Mouse (Mus musculus): Measurements from ENCODE around the gene Dnajb4. TPM values are rescaled to one million over a fixed set of nuclear protein-coding genes. Genes with fewer than 3 reads are reported as not detected.

Gene Dnajb4
- polyA plus RNA-seq, 1 experiment from 2014 or later = 25.5 TPM

DNA sequence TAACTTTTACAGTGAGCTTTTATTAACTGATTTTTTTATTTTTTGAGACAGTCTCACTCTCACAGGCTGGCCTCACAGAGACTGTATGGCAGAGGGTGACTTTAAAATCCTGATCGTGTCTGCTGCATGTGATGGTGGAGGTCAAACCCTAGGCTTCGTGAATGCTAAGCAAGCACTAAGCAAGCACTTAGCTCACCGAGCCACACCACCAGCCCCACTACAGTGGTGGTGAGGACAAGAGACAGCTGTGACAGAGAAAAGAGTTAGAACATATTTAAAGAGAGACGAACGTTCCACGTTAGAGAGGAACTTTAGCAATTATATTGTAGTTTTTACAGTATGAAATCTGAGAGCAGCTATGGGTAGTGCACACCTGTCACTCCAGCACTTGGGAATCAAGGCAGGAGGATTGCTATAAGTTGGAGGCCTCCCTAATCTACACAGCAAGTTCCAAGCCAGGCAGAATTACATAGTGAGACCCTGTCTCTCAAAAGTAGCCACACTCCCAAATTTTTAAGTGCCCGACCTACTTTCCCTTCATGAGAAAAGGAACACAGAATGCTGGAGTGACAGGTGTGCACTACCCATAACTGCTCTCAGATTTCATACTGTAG lies 37.7 kb downstream of the Dnajb4 start:
- Histone ChIP-seq H3K36me3 (ENCODE audit: inconsistent target) (no peaks in the 10 kb centered on the region), H3K4me3 (ENCODE audit: inconsistent target) (no peak overlapping the region), H3K79me2 (ENCODE audit: inconsistent target) (no peaks in the 10 kb centered on the region), H3K27ac (no peak overlapping the region)
- WGBS (ENCODE audit: missing documents) = 94% methylated on average over 7 of the region's 7 CpGs

DNA sequence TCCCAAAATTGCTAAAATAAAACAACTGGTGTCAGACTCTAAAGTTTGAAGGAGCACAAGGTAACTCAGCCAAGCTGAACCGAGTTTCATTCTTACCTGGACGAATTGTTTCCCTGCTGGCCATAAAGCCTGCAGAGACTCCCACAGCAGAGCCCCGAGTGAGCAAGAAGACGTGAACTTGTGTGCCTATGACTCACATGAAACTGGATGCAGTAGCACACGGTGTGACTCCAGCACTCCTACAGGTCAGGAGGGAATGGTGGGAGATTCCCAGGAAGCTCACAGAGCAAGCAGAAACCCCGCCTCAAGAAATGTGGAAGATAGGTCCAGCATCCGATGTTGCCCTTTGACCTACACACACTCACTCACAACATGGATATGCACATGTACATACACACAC lies 38.2 kb downstream of the Dnajb4 start:
- no peak overlapping the region for H3K27ac ChIP-seq
- WGBS (ENCODE audit: missing documents) = 90% methylated on average over 7 of the region's 7 CpGs
- H3K79me2 ChIP-seq (ENCODE audit: inconsistent target) = no peaks in the 10 kb centered on the region
- no peaks in the 10 kb centered on the region for H3K36me3 ChIP-seq (ENCODE audit: inconsistent target)
- no peak overlapping the region for H3K4me3 ChIP-seq (ENCODE audit: inconsistent target)

DNA sequence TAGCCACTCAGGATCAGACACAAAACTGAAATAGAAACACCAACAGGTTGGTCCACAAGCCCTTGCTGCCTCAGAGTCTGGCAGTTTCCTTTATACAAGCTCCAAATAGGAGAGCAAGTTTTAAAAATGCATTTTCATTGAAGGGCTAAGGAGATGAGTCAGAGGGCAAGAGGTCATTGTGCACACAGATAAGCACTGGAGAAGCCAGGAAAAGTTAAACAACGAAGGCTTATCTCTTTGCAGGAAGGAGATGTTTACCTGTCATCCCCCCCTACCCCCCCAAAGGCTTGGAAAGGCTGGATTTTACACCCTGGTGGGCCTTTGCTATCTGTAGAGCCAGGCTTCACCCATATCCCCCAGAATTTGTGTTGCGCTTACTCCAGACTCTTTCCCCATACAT lies 38.9 kb downstream of the Dnajb4 start:
- Histone ChIP-seq H3K79me2 (ENCODE audit: inconsistent target) (no peaks in the 10 kb centered on the region), H3K4me3 (ENCODE audit: inconsistent target) (no peak overlapping the region), H3K27ac (no peak overlapping the region), H3K36me3 (ENCODE audit: inconsistent target) (no peaks in the 10 kb centered on the region)
- 79% methylated on average over 2 of the region's 2 CpGs for WGBS (ENCODE audit: missing documents)

DNA sequence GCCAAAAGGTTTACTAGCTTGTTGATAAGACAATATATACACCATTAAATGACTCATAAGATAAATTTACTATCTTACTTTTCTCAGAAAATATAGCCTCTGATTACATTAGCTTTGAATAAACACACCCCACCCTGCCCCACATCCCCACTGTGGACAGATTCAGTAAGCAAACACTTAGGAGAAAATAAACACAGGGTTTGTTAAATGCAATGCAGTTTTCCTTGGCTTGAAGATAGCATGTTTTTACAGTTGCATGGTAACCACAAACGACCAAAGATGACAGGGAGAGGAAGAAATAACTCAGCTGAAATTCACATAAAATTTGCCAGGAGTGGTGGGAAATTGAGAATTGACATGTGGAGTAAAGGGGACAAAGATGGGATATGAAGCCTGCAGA lies 39.7 kb downstream of the Dnajb4 start:
- 13% methylated on average over 1 of the region's 1 CpGs for WGBS (ENCODE audit: missing documents)
- no peak overlapping the region for H3K4me3 ChIP-seq (ENCODE audit: inconsistent target)
- no peak overlapping the region for H3K27ac ChIP-seq
- no peaks in the 10 kb centered on the region for H3K79me2 ChIP-seq (ENCODE audit: inconsistent target)
- no peaks in the 10 kb centered on the region for H3K36me3 ChIP-seq (ENCODE audit: inconsistent target)

DNA sequence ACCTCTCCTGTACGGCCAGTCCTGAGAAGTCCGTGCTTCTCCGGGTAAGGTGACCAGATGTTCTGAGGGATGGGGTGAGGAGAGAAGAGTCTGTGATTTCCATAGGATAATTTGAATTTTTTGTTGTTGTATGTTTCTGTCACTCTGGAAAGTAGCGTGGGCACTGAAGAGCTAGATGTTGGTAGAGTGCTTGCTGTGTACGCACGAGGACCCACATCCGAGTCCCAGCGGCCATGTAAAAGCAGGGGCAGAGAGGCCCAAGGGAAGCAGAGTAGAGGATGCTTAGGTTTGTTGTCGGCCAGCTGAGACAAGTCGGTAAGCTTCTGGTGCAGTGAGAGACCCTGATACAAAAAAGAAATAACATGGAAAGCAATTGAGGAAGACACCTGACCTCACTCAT lies 42.1 kb downstream of the Dnajb4 start:
- Histone ChIP-seq H3K27ac (no peak overlapping the region), H3K79me2 (ENCODE audit: inconsistent target) (no peaks in the 10 kb centered on the region), H3K36me3 (ENCODE audit: inconsistent target) (no peaks in the 10 kb centered on the region), H3K4me3 (ENCODE audit: inconsistent target) (no peak overlapping the region)
- WGBS (ENCODE audit: missing documents) = 97% methylated on average over 9 of the region's 10 CpGs

DNA sequence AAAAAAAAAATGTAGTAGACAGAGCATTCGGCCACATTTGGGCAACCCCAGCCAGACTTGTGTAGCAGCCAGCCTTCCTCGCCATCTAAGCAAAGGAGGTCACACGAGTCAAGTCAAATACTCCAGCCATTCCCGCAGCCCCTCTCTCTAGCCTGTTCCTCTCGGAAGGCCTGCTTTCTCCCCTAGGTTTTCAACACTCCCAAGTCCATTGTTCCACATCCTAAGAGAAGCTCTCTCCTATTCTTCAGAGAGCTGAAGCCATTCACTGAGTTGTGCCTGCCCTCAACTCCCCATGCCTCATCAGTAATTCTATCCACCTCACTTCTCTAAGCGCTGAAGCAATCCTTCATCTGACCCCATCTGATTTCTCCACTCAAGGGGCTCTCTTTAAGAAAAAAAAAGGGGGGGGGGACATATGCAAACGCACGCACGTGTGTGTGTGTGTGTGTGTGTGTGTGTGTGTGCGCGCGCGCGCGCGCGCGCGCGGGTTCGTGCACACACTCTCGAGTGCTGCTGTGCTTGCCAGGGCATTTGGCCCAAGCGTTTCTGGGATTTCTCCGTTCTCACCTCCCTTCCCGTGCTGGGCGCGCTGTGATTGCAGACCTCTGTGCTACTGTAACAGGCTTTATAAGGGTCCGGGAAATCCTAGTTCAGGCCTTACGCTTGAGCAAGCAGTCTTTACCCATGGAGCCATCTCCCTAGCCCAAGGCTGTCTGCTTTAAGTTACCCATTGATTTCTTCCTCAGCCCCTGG lies 43.2 kb downstream of the Dnajb4 start:
- Histone ChIP-seq H3K27ac (no peak overlapping the region), H3K4me3 (ENCODE audit: inconsistent target) (no peak overlapping the region), H3K36me3 (ENCODE audit: inconsistent target) (no peaks in the 10 kb centered on the region), H3K79me2 (ENCODE audit: inconsistent target) (no peaks in the 10 kb centered on the region)
- WGBS (ENCODE audit: missing documents) = 43% methylated on average over 13 of the region's 29 CpGs

DNA sequence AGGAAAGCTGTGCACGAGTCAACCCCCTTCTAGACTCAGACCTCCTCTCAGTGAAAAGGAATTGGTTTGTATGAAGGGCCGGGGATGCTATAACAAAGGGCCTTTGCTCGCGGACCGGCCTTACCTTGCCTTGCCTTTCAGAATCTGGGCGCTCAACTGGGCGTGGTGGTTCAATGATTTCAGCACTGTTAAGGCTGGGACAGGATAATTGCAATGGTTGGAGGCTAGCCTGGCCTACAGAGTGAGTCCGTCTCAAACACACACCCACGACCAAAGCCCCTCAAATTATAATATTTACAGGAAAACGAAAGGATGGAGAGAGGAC lies 44.0 kb downstream of the Dnajb4 start, which contains the start of gene Gipc2:
Gipc2 (minus strand) TSS at position 132 of the 325 bp plus-strand sequence.
- H3K4me3 ChIP-seq (ENCODE audit: inconsistent target) = no peak within 1 kb of the TSS
- H3K27ac ChIP-seq = no peak within 1 kb of the TSS
- no peaks in the 10 kb centered on the region for H3K79me2 ChIP-seq (ENCODE audit: inconsistent target)
- 13% methylated on average over 10 of the region's 10 CpGs for WGBS (ENCODE audit: missing documents)
- no peaks in the 10 kb centered on the region for H3K36me3 ChIP-seq (ENCODE audit: inconsistent target)

DNA sequence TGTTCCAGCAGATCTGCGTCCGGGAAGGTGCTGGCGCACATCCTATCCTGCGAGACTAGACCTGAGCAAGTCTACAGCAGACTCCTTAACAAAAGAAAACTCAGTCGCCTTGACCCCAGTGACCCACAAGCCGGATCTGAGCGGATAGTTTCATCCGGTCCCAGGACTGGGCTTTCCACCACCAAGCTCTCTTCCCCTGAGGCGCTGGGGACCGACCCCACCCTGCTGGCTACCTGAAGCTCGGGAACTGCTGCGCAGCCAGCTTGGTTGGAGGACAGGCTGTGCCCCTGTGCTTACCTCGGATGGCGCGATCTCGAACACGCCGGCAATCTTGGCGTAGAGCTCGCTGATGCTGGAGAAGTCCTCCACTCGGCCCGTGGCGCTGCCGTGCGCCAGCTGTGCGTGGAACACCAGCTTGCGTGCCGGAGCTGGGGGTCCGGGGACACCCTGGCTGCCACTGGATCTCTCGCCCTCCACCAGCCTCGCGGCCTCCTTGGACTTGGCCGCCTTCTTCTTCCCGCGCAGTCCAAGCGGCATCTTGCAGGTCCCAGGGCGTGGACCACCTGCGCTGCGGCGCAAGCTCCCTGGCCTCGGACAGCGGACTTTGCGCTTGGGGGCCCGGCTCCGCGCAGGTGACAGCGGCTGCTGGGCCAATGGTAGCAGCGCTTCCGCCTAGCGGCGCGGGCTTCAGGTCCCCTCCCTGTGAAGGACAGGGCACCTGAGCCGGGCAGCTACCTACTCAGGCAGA lies 44.6 kb downstream of the Dnajb4 start:
- 7% methylated on average over 42 of the region's 53 CpGs for WGBS (ENCODE audit: missing documents)
- Histone ChIP-seq H3K36me3 (ENCODE audit: inconsistent target) (no peaks in the 10 kb centered on the region), H3K27ac (no peak overlapping the region), H3K4me3 (ENCODE audit: inconsistent target) (no peak overlapping the region), H3K79me2 (ENCODE audit: inconsistent target) (no peaks in the 10 kb centered on the region)

DNA sequence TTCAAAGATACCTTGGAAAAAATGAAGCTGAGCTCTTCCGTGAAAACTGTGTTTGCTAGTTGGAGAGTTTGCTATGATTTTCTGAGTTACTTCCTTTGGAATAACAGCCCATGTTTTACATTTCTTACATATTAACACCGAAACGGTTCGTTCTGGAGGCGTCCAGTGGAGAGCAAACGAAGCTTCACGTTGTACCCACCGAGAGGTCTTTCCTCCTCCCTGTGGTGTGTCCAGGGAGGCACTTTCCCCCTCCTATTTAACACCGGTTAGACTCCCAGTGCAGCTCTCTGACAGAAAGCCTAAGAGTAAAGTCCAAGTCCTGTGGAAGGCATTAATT lies 45.1 kb downstream of the Dnajb4 start:
- Histone ChIP-seq H3K4me3 (ENCODE audit: inconsistent target) (no peak overlapping the region), H3K79me2 (ENCODE audit: inconsistent target) (no peaks in the 10 kb centered on the region), H3K27ac (no peak overlapping the region), H3K36me3 (ENCODE audit: inconsistent target) (no peaks in the 10 kb centered on the region)
- 69% methylated on average over 9 of the region's 9 CpGs for WGBS (ENCODE audit: missing documents)

DNA sequence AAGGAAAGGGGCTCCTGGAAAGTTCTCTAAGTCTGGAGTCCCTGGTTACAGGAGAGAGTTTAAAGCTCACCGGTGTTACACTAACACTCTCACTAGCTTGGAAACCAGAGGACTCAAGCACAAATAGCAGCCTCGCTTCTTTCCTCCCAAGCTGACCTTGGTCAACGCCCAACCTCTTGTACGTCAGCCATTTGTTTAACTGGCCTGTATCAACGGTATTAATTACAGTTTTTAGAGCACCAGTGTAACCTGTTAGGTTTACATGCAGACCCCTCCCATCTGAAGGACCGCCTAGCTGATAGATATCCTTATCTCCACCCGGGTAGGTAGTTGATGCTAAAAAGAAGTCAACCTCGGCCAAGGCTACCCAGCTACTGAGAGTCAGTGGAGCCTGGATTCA lies 46.8 kb downstream of the Dnajb4 start:
- WGBS (ENCODE audit: missing documents) = 95% methylated on average over 8 of the region's 8 CpGs
- no peaks in the 10 kb centered on the region for H3K79me2 ChIP-seq (ENCODE audit: inconsistent target)
- no peak overlapping the region for H3K4me3 ChIP-seq (ENCODE audit: inconsistent target)
- H3K27ac ChIP-seq = no peak overlapping the region
- no peaks in the 10 kb centered on the region for H3K36me3 ChIP-seq (ENCODE audit: inconsistent target)

DNA sequence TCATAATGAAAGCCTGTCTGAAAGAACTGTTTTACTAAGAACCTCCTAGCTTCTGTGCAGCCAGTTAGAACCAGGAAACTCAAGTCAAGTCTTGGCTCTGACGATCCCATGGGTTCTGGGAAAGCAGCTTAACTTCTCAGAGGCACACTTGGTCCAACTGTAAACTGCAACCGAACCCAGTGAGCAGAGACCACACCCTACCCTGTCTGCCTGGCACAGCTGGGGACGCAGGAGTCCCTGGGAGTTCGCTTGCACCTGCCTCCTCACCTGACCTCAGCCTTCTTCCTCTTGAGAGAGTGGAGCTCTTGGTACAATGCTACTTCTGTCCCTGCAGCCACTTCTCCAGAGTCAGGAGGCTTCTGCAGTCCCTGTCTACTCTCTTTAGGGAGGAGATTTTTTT lies 49.5 kb downstream of the Dnajb4 start:
- Histone ChIP-seq H3K79me2 (ENCODE audit: inconsistent target) (no peaks in the 10 kb centered on the region), H3K27ac (no peak overlapping the region), H3K4me3 (ENCODE audit: inconsistent target) (no peak overlapping the region), H3K36me3 (ENCODE audit: inconsistent target) (no peaks in the 10 kb centered on the region)
- 66% methylated on average over 4 of the region's 4 CpGs for WGBS (ENCODE audit: missing documents)

DNA sequence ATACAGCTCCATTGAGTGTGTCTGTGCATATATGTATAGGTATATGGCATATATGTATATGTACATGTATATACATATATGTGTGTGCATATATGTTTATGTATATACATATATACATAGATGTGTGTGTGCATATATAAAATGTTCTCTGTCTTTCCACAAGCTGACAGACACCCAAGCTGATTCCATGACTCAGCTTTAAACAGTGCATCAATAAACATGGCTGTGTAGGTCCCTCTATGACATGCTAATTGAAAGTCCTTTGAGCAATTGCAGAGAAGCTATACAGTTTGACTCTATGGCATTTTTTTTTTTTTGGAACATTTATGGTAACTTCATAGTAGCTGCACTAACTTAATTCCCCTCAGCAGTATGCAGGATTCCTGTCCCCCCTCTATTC lies 50.8 kb downstream of the Dnajb4 start:
- Histone ChIP-seq H3K4me3 (ENCODE audit: inconsistent target) (no peak overlapping the region), H3K27ac (no peak overlapping the region), H3K36me3 (ENCODE audit: inconsistent target) (no peaks in the 10 kb centered on the region), H3K79me2 (ENCODE audit: inconsistent target) (no peaks in the 10 kb centered on the region)

DNA sequence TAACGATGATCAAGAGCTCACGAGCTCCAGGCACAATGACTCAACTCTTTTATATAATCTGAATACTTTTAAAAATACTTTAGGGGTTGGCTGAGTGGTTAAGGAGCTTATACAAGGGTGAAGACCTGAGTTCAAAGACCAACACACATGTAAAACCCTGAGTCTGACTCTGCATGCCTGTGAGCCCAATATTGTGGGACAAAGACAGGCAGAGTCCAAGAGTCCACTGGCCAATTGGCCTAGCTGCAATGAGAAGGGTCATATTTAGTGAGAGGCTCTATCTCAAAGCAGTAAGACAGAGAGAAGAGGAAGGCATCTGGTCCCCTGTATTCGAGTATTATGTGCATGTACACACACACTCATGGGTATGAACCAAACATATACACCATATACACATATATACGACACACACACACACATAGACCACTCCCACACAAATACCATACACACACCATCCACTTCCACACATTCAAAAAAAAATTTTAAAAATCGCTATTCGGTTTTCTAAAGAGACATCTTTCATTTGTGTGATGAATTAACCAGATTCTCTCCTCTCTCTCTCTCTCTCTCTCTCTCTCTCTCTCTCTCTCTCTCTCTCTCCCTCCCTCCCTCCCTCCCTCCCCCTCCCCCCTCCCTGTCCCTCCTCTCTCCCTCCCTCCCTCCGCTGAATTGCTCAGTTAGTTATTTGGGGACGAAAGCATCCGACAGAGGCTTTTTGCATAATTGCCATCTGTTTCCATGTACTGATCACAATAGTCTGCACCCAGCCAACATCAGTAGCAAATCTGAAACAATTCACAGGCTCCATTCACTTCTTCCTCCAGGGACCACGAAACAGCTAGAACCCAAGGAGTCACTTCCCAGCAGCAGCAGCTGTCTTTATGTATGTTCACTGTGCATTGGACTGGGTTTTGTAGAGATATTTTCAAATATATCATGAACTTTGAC lies 51.5 kb downstream of the Dnajb4 start:
- H3K79me2 ChIP-seq (ENCODE audit: inconsistent target) = no peaks in the 10 kb centered on the region
- no peak overlapping the region for H3K4me3 ChIP-seq (ENCODE audit: inconsistent target)
- no peaks in the 10 kb centered on the region for H3K36me3 ChIP-seq (ENCODE audit: inconsistent target)
- H3K27ac ChIP-seq = no peak overlapping the region
- 89% methylated on average over 9 of the region's 10 CpGs for WGBS (ENCODE audit: missing documents)

DNA sequence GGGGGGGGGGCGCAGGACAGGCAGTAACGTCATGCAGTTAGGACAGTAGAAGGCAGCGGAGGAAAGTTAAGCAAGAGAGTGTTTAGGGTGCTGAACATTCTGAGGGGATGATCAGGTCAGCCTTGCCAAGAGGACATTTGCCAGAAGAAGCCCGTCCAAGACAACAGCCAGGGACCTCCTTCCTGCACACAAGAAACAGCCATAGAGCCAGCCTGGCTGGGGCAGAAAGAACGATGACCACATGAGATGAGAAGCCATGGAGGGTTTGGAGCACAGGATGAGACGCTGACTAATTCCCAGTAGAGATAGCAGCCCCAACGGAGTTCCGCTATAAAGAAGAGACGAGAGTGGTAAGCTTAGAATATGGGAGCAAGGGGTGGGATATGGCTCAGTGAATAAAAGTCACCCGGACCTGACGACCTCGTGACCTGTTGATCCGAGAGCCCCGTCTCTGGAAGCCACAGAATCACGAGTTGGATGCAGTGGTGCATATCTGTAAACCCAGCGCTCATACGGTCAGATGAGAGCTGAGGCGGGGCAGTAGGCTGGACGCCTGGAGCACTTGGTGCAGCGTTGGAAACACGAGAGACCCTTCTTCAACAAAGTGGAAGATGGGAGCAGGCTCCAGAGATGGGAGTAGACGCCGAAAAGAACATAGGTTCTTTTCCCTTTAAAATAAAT lies 53.1 kb downstream of the Dnajb4 start:
- Histone ChIP-seq H3K4me3 (ENCODE audit: inconsistent target) (no peak overlapping the region), H3K79me2 (ENCODE audit: inconsistent target) (no peaks in the 10 kb centered on the region), H3K36me3 (ENCODE audit: inconsistent target) (no peaks in the 10 kb centered on the region), H3K27ac (no peak overlapping the region)
- 92% methylated on average over 21 of the region's 23 CpGs for WGBS (ENCODE audit: missing documents)
